Mouse (Mus musculus) c-Kit-positive CD71-negative TER-119-negative erythroid progenitor cells, embryonic 14.5 days (primary cell): Measurements from ENCODE around the gene Rab25.

ENCODE experiments used
- DNase-seq: peaks from one replicate; pipeline ENCODE4 v3.0.0-alpha.2; 2013; ENCODE audit warnings: low read depth

The Rab25 gene

DNA sequence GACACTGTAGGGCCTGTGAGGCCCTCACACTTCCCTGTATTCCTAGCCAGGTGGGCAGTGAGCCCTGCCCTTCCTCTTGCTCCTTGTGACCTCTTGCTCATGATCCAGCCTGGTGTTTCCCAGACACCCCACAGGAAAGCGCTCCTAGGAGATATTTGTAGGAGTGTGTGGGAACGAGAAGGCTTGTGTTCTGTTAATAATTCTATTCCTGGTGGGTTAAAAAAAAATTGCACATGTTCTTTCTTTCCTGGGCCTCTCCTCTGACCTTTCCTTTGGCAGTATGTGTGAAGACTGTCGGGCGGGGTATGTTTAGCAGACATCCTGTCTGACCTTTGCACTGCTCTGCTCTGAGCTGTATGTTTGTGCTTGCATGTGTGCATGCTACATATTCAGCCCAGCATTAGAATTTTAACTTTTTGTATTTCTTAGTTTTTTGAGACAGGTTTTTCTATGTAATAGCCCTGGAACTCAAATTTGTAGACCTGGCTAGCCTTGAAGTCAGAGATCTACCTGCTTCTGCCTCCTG, 18.5 kb upstream of the Rab25 start:
- DNase-seq, result no peak

DNA sequence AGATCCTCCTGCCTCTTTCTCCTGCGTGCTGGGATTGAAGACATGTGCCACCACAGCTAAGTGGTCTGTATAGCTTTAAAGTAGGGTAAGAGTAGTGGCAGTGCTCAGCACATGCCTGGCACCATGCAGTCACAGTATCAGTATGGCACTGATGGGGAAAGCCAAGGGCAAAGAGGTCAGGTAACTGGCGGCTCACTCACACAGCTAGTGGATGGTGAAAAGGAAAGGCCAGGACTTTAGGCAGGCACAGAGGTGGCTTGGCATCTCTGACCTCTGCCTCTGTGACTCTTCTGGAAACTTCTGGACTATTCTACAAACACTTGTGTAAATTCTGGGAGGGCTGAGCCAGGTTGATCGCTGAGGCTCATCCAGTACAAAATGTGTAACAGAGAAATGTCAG, 18.0 kb upstream of the Rab25 start:
- DNase-seq, result no peak

DNA sequence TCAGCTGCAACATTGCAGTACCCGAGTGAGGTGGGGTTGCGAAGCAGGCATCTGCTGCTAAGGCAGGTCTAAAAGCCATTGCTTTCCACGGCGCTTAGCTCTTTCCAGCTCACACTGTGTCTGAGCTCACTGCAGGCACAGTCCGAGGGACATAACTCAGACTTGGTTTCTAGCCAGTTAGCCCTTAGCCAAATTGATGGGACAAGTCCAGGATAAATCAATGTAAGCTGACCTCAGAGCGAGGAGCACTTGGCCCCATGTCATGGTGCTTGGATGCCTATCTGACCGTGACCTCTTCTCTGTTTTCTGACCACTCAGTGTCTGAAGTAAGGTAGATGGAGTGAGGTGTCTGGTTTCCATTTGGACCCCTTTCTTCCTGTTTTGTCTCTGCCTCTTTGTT, 15.9 kb upstream of the Rab25 start:
- DNase-seq, result no peak

GRCm38 (mm10) chr3:88563442-88563841, 15.3 kb upstream of the Rab25 start:
- DNase-seq, result no peak

- DNase-seq, result no peak
Observed at GRCm38 (mm10) chr3:88561989-88562388, 13.9 kb upstream of the Rab25 start.

GRCm38 (mm10) chr3:88559596-88559995, 11.5 kb upstream of the Rab25 start:
- no peak for DNase-seq

GRCm38 (mm10) chr3:88556616-88557015, 8.5 kb upstream of the Rab25 start:
- no peak for DNase-seq

GRCm38 (mm10) chr3:88555731-88556130, 7.6 kb upstream of the Rab25 start:
- no peak for DNase-seq

DNA sequence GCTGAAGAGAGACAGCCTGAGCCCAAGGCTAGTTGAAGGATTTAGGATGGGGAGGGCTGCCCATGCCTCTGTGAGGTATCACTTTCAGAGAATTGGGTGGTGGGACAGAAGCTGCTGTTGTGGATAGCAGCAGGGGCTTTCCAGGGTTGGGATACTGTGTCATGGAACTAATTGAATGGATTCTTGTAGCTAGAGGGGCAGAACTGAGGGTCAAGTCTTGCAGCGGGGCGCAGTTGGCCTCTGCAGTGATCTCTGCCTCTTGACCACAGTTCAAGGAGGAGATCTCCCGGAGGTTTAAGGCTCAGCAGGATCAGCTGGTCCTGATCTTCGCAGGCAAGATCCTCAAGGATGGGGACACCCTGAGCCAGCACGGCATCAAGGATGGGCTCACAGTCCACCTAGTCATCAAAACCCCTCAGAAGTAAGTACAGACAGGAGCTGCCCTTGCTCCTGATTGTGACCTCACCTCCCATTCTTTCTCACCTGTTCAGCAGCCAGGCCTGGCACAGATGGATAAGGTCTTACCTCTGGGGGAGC, 7.0 kb upstream of the Rab25 start:
- no peak for DNase-seq

- DNase-seq, result no peak
Observed at GRCm38 (mm10) chr3:88553880-88554586, 5.9 kb upstream of the Rab25 start.

GRCm38 (mm10) chr3:88553525-88553879, 5.4 kb upstream of the Rab25 start, which contains the start of gene Ubqln4:
Gene Ubqln4 (plus strand): TSS chr3:88553758.
- peak; percentile 79 for DNase-seq

- peak; percentile 96 for DNase-seq
Observed at GRCm38 (mm10) chr3:88552676-88553524, 4.8 kb upstream of the Rab25 start, which contains the start of gene Lamtor2. Gene Lamtor2 (minus strand): TSS chr3:88553074.

- no peak for DNase-seq
Observed at GRCm38 (mm10) chr3:88552082-88552645, 4.1 kb upstream of the Rab25 start.

DNA sequence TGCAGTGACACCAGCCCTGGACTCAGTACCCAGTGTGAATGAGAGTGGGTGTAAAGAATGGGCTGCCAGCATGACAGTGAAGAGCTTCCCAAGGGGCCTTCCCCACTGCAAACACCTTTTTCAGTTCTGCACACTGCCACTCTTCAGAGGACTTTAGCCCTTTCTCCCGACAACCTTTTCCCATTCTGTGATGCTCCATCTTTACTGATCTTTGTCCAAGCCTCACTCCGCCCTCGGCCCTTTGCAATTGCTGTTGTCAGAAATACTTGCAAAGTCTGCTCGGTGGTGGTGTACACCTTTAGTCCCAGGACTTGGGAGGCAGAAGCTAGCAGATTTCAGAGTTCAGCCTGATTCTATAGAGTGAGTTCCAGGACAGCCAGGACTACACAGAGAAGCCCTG, 3.5 kb upstream of the Rab25 start:
- DNase-seq, result no peak

GRCm38 (mm10) chr3:88546674-88547418, 1.3 kb downstream of the Rab25 start:
- DNase-seq, result no peak

- no peak for DNase-seq
Observed at GRCm38 (mm10) chr3:88544955-88545591, 3.0 kb downstream of the Rab25 start.

DNA sequence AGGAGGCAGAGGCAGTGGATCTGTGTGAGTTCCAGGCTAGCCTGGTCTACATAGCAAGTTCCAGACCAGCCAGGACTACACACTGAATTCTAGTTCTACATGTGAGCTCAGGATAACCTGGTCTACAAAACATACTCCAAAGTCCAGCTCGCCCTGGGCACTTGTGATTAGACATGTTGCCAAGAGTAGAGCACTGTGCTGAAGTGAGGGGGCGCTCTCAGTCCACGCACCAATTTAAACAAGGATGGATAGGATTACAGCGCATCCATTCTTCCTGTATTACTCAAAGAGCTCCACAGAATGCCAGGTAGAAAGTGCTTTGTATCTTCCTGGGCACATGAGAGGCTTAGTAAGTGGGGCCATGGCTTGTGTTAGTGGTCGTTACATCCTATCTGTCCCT, 3.6 kb downstream of the Rab25 start:
- no peak for DNase-seq

- DNase-seq, result no peak
Observed at GRCm38 (mm10) chr3:88543651-88544410, 4.3 kb downstream of the Rab25 start.

DNA sequence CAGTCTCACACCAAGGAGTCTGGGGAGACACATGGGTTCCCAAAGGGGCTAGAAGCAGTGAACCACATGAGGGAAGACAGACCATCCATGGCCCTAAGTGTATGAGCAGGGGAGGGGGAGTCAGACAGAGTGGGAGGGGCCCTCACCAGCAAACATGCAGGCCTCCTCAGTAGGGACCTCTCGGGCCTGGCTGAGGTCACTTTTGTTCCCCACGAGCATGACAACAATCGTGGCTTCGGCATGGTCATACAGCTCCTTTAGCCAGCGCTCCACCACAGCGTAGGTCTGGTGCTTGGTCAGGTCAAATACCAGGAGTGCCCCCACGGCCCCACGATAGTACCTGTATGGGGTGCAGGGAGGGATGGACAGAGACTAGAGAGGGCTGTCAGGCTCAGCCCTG, 4.9 kb downstream of the Rab25 start:
- no peak for DNase-seq

GRCm38 (mm10) chr3:88542486-88542885, 5.6 kb downstream of the Rab25 start:
- no peak for DNase-seq
